ENCODE assay signal across 7 mouse cellular contexts in the genomic region with DNA sequence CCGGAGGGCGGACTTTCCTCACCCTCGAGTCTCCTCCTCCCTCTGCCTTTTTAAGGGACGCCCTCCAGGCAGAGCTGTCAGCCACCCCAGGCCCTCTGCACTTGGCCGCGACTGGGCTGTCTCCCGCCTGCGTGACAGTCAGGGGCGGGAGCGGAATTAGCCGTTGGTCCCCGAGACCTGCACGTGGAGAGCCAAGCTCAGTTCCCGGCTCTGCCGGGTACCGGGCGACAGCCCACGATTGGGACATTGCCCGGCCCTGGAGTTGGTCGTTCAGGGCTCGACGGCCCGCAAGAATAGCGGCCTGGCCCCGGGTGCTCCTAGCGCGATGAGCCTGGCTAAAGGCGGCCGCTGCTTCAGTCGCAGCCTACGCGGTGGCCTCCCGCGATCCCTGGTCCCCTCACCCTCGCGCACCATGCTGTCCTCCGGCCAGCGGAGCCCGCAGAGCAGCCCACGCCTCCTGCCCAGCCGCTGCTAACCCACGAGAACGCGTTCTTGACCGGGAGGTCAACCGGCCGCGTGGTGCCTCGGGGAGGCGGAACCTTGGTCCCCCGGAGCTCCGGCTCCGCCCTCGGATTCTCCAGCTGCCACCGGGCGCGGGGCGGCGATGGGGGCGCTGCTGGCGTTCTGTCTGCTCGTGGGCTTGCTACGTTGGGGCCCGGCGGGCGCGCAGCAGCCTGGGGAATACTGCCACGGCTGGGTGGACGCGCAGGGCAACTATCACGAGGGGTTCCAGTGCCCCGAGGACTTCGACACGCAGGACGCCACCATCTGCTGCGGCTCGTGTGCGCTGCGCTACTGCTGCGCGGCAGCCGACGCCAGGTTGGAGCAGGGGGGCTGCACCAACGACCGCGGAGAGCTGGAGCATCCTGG. TPM values are rescaled to one million over a fixed set of nuclear protein-coding genes. Genes with fewer than 3 reads are reported as not detected.
DNase-seq lines count a peak whose midpoint lies in the region; ATAC-seq and TF ChIP-seq lines count a peak whose summit lies in the region.

A gene (plus strand): TSS at position 79 of the 870 bp plus-strand sequence.

- no peaks in the 10 kb centered on the region for H3K9me3 ChIP-seq in limb, embryonic 10.5 days (replicated peaks)
- H3K9me3 ChIP-seq in midbrain, embryonic 11.5 days (ENCODE audit: control insufficient read depth, low read length), result no peaks in the 10 kb centered on the region

- peaks cover 49% of the 10 kb centered on the region for H3K27me3 ChIP-seq in limb, embryonic 10.5 days (ENCODE audit: low read depth, poor library complexity, severe bottlenecking)
- peaks cover 77% of the 10 kb centered on the region for H3K27me3 ChIP-seq in midbrain, embryonic 11.5 days (ENCODE audit: control insufficient read depth, insufficient read depth, low read length)

- peak within 1 kb of the TSS; percentile 37 for H3K4me3 ChIP-seq in embryonic fibroblast, embryonic 13.5 days (ENCODE audit: insufficient read depth, low read length)
- H3K4me3 ChIP-seq in limb, embryonic 10.5 days, result peak within 1 kb of the TSS; percentile 68
- H3K4me3 ChIP-seq in midbrain, embryonic 11.5 days (ENCODE audit: low read depth, low read length), result peak within 1 kb of the TSS; percentile 52

- TF ChIP-seq POLR2A in embryonic fibroblast, embryonic 13.5 days (IDR thresholded peaks at IDR 0.05; ENCODE audit: low read depth, low read length), result no peak

- peak within 1 kb of the TSS; percentile 59 for H3K4me2 ChIP-seq in midbrain, embryonic 11.5 days

- H3K36me3 ChIP-seq in limb, embryonic 10.5 days, result peaks cover 5% of the 10 kb centered on the region; the same call in 1 of the 2 replicates
- no peaks in the 10 kb centered on the region for H3K36me3 ChIP-seq in midbrain, embryonic 11.5 days (ENCODE audit: control insufficient read depth, insufficient read depth, low read length)

- H3K4me1 ChIP-seq in embryonic fibroblast, embryonic 13.5 days (ENCODE audit: control insufficient read depth, insufficient read depth, low read length), result no peaks in the 10 kb centered on the region
- peaks cover 60% of the 10 kb centered on the region for H3K4me1 ChIP-seq in limb, embryonic 10.5 days
- H3K4me1 ChIP-seq in midbrain, embryonic 11.5 days (ENCODE audit: control insufficient read depth, insufficient read depth, low read length), result peaks cover 15% of the 10 kb centered on the region

- ATAC-seq in midbrain, embryonic 11.5 days (ENCODE audit: low FRiP score), result peak; percentile 88

- peak; percentile 49 for DNase-seq in ES-CJ7 (ENCODE audit: low read depth, low spot score)
- DNase-seq in adrenal gland, adult 18-20 months (ENCODE audit: low spot score in 2 of 2), result peak; percentile 29 to 37
- peak; percentile 61 for DNase-seq in heart, postnatal 4 days
- DNase-seq in limb, embryonic 10.5 days (ENCODE audit: low spot score), result peak; percentile 79
- DNase-seq in midbrain, embryonic 11.5 days (ENCODE audit: low spot score, missing footprints), result peak; percentile 97
- DNase-seq in thymus, postnatal 0 days (ENCODE audit: low spot score), result peak; percentile 14

- H3K9ac ChIP-seq in midbrain, embryonic 11.5 days (ENCODE audit: low read length), result peak within 1 kb of the TSS; percentile 68

- WGBS in limb, embryonic 10.5 days, result under 1% methylated on average over 86 of the region's 86 CpGs
- under 1% methylated on average over 83 of the region's 86 CpGs for WGBS in midbrain, embryonic 11.5 days

- H3K27ac ChIP-seq in embryonic fibroblast, embryonic 13.5 days (ENCODE audit: insufficient read depth, low read length), result no peak within 1 kb of the TSS
- H3K27ac ChIP-seq in limb, embryonic 10.5 days, result peak within 1 kb of the TSS; percentile 88
- peak within 1 kb of the TSS; percentile 40 for H3K27ac ChIP-seq in midbrain, embryonic 11.5 days (ENCODE audit: low read depth, low read length)

- no peak for TF ChIP-seq CTCF in embryonic fibroblast, embryonic 13.5 days (IDR thresholded peaks at IDR 0.05; ENCODE audit: borderline replicate concordance, insufficient read depth, low read length)

RNA-seq across cellular contexts. Expression of the gene that starts here (rescaled TPM):
- under 1 TPM; 0.36 to 0.74 TPM for total RNA-seq in adrenal gland, adult 18-20 months (2021)
- polyA plus RNA-seq in embryonic fibroblast, embryonic 13.5 days (2011; ENCODE audit: insufficient read length, low read depth, missing spikeins), result 0.23 TPM in 1 of 2 replicates, not detected in the other
- 1 to 10 TPM in 1 of 2 experiments, under 1 TPM in 1; 0.99 to 1.2 TPM for total RNA-seq in heart, postnatal 4 days (2021)
- 4.8 and 5.2 TPM in 2 replicates for polyA plus RNA-seq in limb, embryonic 10.5 days (2016; fragmentation: Nextera tagmentation; extraction: Ambion mirVana)
- polyA plus RNA-seq in midbrain, embryonic 11.5 days (2014; fragmentation: Nextera tagmentation; extraction: Ambion mirVana), result 22.5 and 23.1 TPM in 2 replicates
- 0.44 and 0.55 TPM in 2 replicates for polyA plus RNA-seq in thymus, postnatal 0 days (2015; fragmentation: Nextera tagmentation; extraction: Ambion mirVana)

Comparison
In these comparisons a context has a peak if more than half of its experiments do, and no peak if none do; other contexts are left out.
1. Peak in DNase-seq in adrenal gland, adult 18-20 months; RNA of the gene not detected or under 1 TPM.
2. Peak in DNase-seq in thymus, postnatal 0 days; RNA of the gene not detected or under 1 TPM.
3. DNase-seq: peak in every context shown above with its lines; median percentile 97 in midbrain, embryonic 11.5 days; 79 in limb, embryonic 10.5 days; 61 in heart, postnatal 4 days; 49 in ES-CJ7; 33 in adrenal gland, adult 18-20 months; 14 in thymus, postnatal 0 days.